In genomic region chr2:155742931-155743337, GRCm38 (mm10) we compare ENCODE assay signal across 10 mouse cellular contexts. TPM values are rescaled to one million over a fixed set of nuclear protein-coding genes. Genes with fewer than 3 reads are reported as not detected.
DNase-seq lines count a peak whose midpoint lies in the region; ATAC-seq lines count a peak whose summit lies in the region.
"Had no signal": no experiment of that assay in that cellular context is flagged by ENCODE, and none has a peak within 500 bp of the region (broad histone marks: within the 10 kb centered on the region; RNA-seq: fewer than 3 reads in every experiment).

No protein-coding gene starts in this region.

- no peak for DNase-seq in embryonic facial prominence, embryonic 14.5 days (ENCODE audit: low spot score)
- no peak for DNase-seq in embryonic facial prominence, embryonic 10.5 days (ENCODE audit: low spot score)
- DNase-seq in lung, postnatal 36 days = peak; percentile 70
- no peak for DNase-seq in layer of hippocampus, postnatal 10 days (ENCODE audit: low spot score in 2 of 2)
- DNase-seq in layer of hippocampus, adult 18-20 months (ENCODE audit: low spot score in 2 of 2) = no peak
- no peak for DNase-seq in c-Kit-positive CD71-positive TER-119-positive erythroid progenitor cells, embryonic 14.5 days (ENCODE audit: low spot score)

- no peak overlapping the region for H3K27ac ChIP-seq in embryonic facial prominence, embryonic 14.5 days (replicated peaks; ENCODE audit: low read depth, low read length)
- no peak overlapping the region for H3K27ac ChIP-seq in embryonic facial prominence, embryonic 10.5 days (replicated peaks)
- no peak overlapping the region; the same call in 1 of the 2 replicates for H3K27ac ChIP-seq in kidney, embryonic 14.5 days (ENCODE audit: low read depth, low read length)
- H3K27ac ChIP-seq: embryonic facial prominence, embryonic 13.5 days had no signal

- no peaks in the 10 kb centered on the region for H3K9me3 ChIP-seq in embryonic facial prominence, embryonic 14.5 days (ENCODE audit: control insufficient read depth, low read length)
- no peaks in the 10 kb centered on the region for H3K9me3 ChIP-seq in embryonic facial prominence, embryonic 10.5 days
- no peaks in the 10 kb centered on the region for H3K9me3 ChIP-seq in kidney, embryonic 14.5 days (ENCODE audit: control insufficient read depth, low read length)
- H3K9me3 ChIP-seq: embryonic facial prominence, embryonic 13.5 days had no signal

- no peak overlapping the region for H3K9ac ChIP-seq in embryonic facial prominence, embryonic 14.5 days (ENCODE audit: low read depth, low read length)
- H3K9ac ChIP-seq in kidney, embryonic 14.5 days (ENCODE audit: low read depth, low read length) = no peak overlapping the region
- H3K9ac ChIP-seq: embryonic facial prominence, embryonic 13.5 days had no signal

- WGBS in embryonic facial prominence, embryonic 14.5 days = 70% methylated on average over 12 of the region's 12 CpGs
- 86% methylated on average over 12 of the region's 12 CpGs for WGBS in embryonic facial prominence, embryonic 10.5 days
- 72% methylated on average over 12 of the region's 12 CpGs for WGBS in kidney, embryonic 14.5 days

- no peak overlapping the region for H3K4me3 ChIP-seq in embryonic facial prominence, embryonic 14.5 days (ENCODE audit: low read depth, low read length)
- no peak overlapping the region for H3K4me3 ChIP-seq in embryonic facial prominence, embryonic 10.5 days
- no peak overlapping the region for H3K4me3 ChIP-seq in kidney, embryonic 14.5 days (ENCODE audit: low read length)
- H3K4me3 ChIP-seq: embryonic facial prominence, embryonic 13.5 days had no signal

- ATAC-seq in embryonic facial prominence, embryonic 14.5 days (ENCODE audit: low read depth) = 0 out of 2 replicates have a peak, but pooled peaks have one; percentile 9
- ATAC-seq in common myeloid progenitor, adult 5-6 weeks (replicated peaks; ENCODE audit: low read depth, poor library complexity, severe bottlenecking) = peak; percentile 85
- 0 out of 2 replicates have a peak, but pooled peaks have one; percentile 16 for ATAC-seq in kidney, embryonic 14.5 days (ENCODE audit: low FRiP score, low TSS enrichment)

- no peak overlapping the region for H3K4me2 ChIP-seq in embryonic facial prominence, embryonic 14.5 days (ENCODE audit: low read depth, low read length)
- H3K4me2 ChIP-seq in kidney, embryonic 14.5 days (replicated peaks; ENCODE audit: low read depth, low read length) = no peak overlapping the region
- H3K4me2 ChIP-seq: embryonic facial prominence, embryonic 13.5 days had no signal

- no peaks in the 10 kb centered on the region for H3K27me3 ChIP-seq in embryonic facial prominence, embryonic 14.5 days (replicated peaks; ENCODE audit: control insufficient read depth, insufficient read depth, low read length)
- no peaks in the 10 kb centered on the region for H3K27me3 ChIP-seq in embryonic facial prominence, embryonic 10.5 days (replicated peaks; ENCODE audit: low read depth, poor library complexity, severe bottlenecking)
- H3K27me3 ChIP-seq in kidney, embryonic 14.5 days (ENCODE audit: control insufficient read depth, insufficient read depth, low read length) = no peaks in the 10 kb centered on the region
- H3K27me3 ChIP-seq: embryonic facial prominence, embryonic 13.5 days had no signal

- no peaks in the 10 kb centered on the region for H3K36me3 ChIP-seq in embryonic facial prominence, embryonic 14.5 days (ENCODE audit: control insufficient read depth, insufficient read depth, low read length)
- no peaks in the 10 kb centered on the region for H3K36me3 ChIP-seq in embryonic facial prominence, embryonic 10.5 days (replicated peaks)
- H3K36me3 ChIP-seq in kidney, embryonic 14.5 days (ENCODE audit: control insufficient read depth, insufficient read depth, low read length) = no peaks in the 10 kb centered on the region
- H3K36me3 ChIP-seq: embryonic facial prominence, embryonic 13.5 days had no signal

- H3K4me1 ChIP-seq in embryonic facial prominence, embryonic 14.5 days (ENCODE audit: control insufficient read depth, insufficient read depth, low read length) = no peaks in the 10 kb centered on the region
- no peaks in the 10 kb centered on the region for H3K4me1 ChIP-seq in embryonic facial prominence, embryonic 10.5 days
- H3K4me1 ChIP-seq in kidney, embryonic 14.5 days (ENCODE audit: control insufficient read depth, insufficient read depth, low read length) = no peaks in the 10 kb centered on the region
- H3K4me1 ChIP-seq: embryonic facial prominence, embryonic 13.5 days had no signal

RNA-seq across cellular contexts. Expression of gene Gm17581, which starts 7.3 kb away (rescaled TPM):
- polyA plus RNA-seq in embryonic facial prominence, embryonic 14.5 days (2014; fragmentation: Nextera tagmentation; extraction: Ambion mirVana) = not detected in 2 replicates
- polyA plus RNA-seq in embryonic facial prominence, embryonic 10.5 days (2016; fragmentation: Nextera tagmentation; extraction: Ambion mirVana) = not detected in 2 replicates
- total RNA-seq in common myeloid progenitor, adult 5-6 weeks (2017) = not detected in 2 replicates
- not detected in 2 replicates for polyA plus RNA-seq in kidney, embryonic 14.5 days (2014; fragmentation: Nextera tagmentation; extraction: Ambion mirVana)
- total RNA-seq in layer of hippocampus, postnatal 10 days (2021) = not detected
- total RNA-seq in layer of hippocampus, adult 18-20 months (2021) = not detected
- polyA plus RNA-seq: C2C12; embryonic facial prominence, embryonic 13.5 days had no signal

RNA-seq across cellular contexts. Expression of gene Procr, which starts 8.0 kb away (rescaled TPM):
- 8.1 and 9.1 TPM in 2 replicates for polyA plus RNA-seq in embryonic facial prominence, embryonic 14.5 days (2014; fragmentation: Nextera tagmentation; extraction: Ambion mirVana)
- 1.0 and 1.8 TPM in 2 replicates for polyA plus RNA-seq in embryonic facial prominence, embryonic 10.5 days (2016; fragmentation: Nextera tagmentation; extraction: Ambion mirVana)
- total RNA-seq in common myeloid progenitor, adult 5-6 weeks (2017) = 0.39 and 3.4 TPM in 2 replicates
- 7.7 and 8.2 TPM in 2 replicates for polyA plus RNA-seq in kidney, embryonic 14.5 days (2014; fragmentation: Nextera tagmentation; extraction: Ambion mirVana)
- 1 to 10 TPM; 2.1 to 3.2 TPM for total RNA-seq in layer of hippocampus, postnatal 10 days (2021)
- total RNA-seq in layer of hippocampus, adult 18-20 months (2021) = under 1 TPM; 0.89 to 0.92 TPM

RNA-seq across cellular contexts. Expression of gene Edem2, which starts 13.7 kb away (rescaled TPM):
- 34.0 and 35.2 TPM in 2 replicates for polyA plus RNA-seq in embryonic facial prominence, embryonic 14.5 days (2014; fragmentation: Nextera tagmentation; extraction: Ambion mirVana)
- polyA plus RNA-seq in embryonic facial prominence, embryonic 10.5 days (2016; fragmentation: Nextera tagmentation; extraction: Ambion mirVana) = 27.0 and 28.6 TPM in 2 replicates
- 27.8 and 36.5 TPM in 2 replicates for total RNA-seq in common myeloid progenitor, adult 5-6 weeks (2017)
- polyA plus RNA-seq in kidney, embryonic 14.5 days (2014; fragmentation: Nextera tagmentation; extraction: Ambion mirVana) = 27.4 and 36.0 TPM in 2 replicates
- total RNA-seq in layer of hippocampus, postnatal 10 days (2021) = 10 to 100 TPM; 19.1 to 20.9 TPM
- 10 to 100 TPM; 23.3 to 24.4 TPM for total RNA-seq in layer of hippocampus, adult 18-20 months (2021)

RNA-seq across cellular contexts. Expression of gene Mmp24, which starts 32.2 kb away (rescaled TPM):
- polyA plus RNA-seq in embryonic facial prominence, embryonic 14.5 days (2014; fragmentation: Nextera tagmentation; extraction: Ambion mirVana) = 0.51 TPM in 2 replicates
- 0.30 and 0.44 TPM in 2 replicates for polyA plus RNA-seq in embryonic facial prominence, embryonic 10.5 days (2016; fragmentation: Nextera tagmentation; extraction: Ambion mirVana)
- total RNA-seq in common myeloid progenitor, adult 5-6 weeks (2017) = 0.32 TPM in 1 of 2 replicates, not detected in the other
- not detected in 2 replicates for polyA plus RNA-seq in kidney, embryonic 14.5 days (2014; fragmentation: Nextera tagmentation; extraction: Ambion mirVana)
- 10 to 100 TPM; 64.1 to 67.5 TPM for total RNA-seq in layer of hippocampus, postnatal 10 days (2021)
- 10 to 100 TPM; 39.2 to 39.9 TPM for total RNA-seq in layer of hippocampus, adult 18-20 months (2021)

RNA-seq across cellular contexts. Expression of gene Trpc4ap, which starts 50.8 kb away (rescaled TPM):
- 131 and 147 TPM in 2 replicates for polyA plus RNA-seq in embryonic facial prominence, embryonic 14.5 days (2014; fragmentation: Nextera tagmentation; extraction: Ambion mirVana)
- 126 and 127 TPM in 2 replicates for polyA plus RNA-seq in embryonic facial prominence, embryonic 10.5 days (2016; fragmentation: Nextera tagmentation; extraction: Ambion mirVana)
- total RNA-seq in common myeloid progenitor, adult 5-6 weeks (2017) = 73.5 and 77.3 TPM in 2 replicates
- 105 and 134 TPM in 2 replicates for polyA plus RNA-seq in kidney, embryonic 14.5 days (2014; fragmentation: Nextera tagmentation; extraction: Ambion mirVana)
- 100 to 1,000 TPM; 143 to 149 TPM for total RNA-seq in layer of hippocampus, postnatal 10 days (2021)
- total RNA-seq in layer of hippocampus, adult 18-20 months (2021) = 100 to 1,000 TPM; 163 to 168 TPM

Comparison
In these comparisons a context has a peak if more than half of its experiments do, and no peak if none do; other contexts are left out.
1. ATAC-seq: peak in every context shown above with its lines; median percentile 85 in common myeloid progenitor, adult 5-6 weeks; 16 in kidney, embryonic 14.5 days; 9 in embryonic facial prominence, embryonic 14.5 days.